Mouse (Mus musculus) kidney, postnatal 36 days (tissue): ENCODE data around the gene Inpp5k.
A peak's percentile ranks its signal among the peaks of the same experiment; 100 is the strongest.
"Not testable (repeated sequence)": the region's sequence is repeated elsewhere in the genome, so short reads cannot be mapped to it uniquely, and the experiment has no call there.

Experiments used
- DNase-seq, 2 experiments: peaks; one replicate each; pipeline ENCODE4 v3.0.0; 2021 to 2022; ENCODE audit warnings: mixed read lengths in 2 of 2

The Inpp5k gene

GRCm38 (mm10) chr11:75630645-75631229 lies at the start of gene Inpp5k:
Inpp5k (plus strand) TSS chr11:75630988.
- DNase-seq: peak; percentile 97 to 98

GRCm38 (mm10) chr11:75581495-75582149 lies 49.2 kb upstream of the Inpp5k start:
- DNase-seq: no peak

DNA sequence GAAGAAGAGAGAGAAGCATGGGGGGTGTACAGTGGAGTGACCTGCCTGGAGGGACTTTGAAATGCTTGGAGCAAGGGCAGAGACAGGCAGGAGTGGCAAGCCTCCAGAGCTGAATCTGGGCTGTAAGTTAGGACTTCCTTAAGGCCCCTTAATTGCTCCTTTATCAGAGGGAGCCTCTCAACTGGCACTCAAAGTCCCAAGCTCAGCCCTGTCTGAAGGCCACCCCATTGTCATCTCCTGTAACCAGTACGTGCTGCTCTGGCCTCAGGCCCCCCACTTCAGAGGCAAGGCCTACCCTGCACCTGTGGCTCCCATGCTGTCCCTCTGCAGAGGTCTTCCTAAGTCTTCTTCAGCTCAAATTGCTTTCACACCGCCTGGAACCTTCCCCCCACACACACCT lies 47.3 kb upstream of the Inpp5k start:
- no peak for DNase-seq

GRCm38 (mm10) chr11:75585061-75585460 lies 45.7 kb upstream of the Inpp5k start:
- no peak for DNase-seq

- no peak for DNase-seq
Observed at GRCm38 (mm10) chr11:75585978-75586377, 44.8 kb upstream of the Inpp5k start.

DNA sequence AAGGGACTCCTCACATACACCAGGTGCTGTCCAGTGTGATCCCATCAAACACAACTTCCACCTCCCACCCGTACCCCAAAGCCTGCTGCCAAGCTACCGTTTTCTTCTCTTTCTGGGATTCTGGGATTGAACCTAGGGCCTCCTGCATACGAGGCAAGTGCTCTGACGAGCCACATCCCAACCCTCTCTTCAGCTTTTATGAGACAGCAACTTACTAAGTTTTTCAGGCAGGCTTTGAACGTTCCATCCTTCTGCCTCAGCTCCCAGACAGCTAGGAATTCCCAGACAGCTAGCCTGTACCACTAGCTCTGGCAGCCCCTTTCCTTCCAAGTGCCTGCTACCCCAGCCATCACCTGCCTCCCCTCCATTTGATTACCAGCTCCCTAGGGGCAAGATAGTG lies 43.8 kb upstream of the Inpp5k start:
- no peak for DNase-seq

- peak; percentile 97 to 99 for DNase-seq
Observed at GRCm38 (mm10) chr11:75587493-75588284, 43.1 kb upstream of the Inpp5k start, which contains the start of gene Pitpna. Pitpna (plus strand) TSS chr11:75588097.

- peak; percentile 34 to 70 for DNase-seq
Observed at GRCm38 (mm10) chr11:75588285-75588941, 42.4 kb upstream of the Inpp5k start.

DNA sequence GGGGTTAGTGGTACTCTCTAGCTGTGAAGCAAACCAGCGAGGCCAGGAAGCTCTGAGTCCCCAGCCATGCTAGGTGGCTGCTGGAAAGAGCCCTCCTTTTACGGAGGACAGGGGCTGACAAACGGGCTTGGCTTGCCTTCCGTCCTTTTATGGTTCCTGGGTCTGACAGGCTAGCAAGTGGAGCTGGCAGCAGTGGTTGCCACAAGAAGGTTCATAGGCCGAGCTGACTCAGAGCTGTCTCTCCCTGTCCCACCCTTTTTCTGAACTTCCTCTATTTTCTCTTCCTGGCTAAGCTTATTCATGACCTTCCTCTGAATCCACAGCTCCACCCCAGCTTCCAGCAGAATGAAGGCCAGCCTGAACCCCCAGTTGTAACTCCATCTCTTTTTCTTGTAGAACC lies 38.2 kb upstream of the Inpp5k start:
- no peak for DNase-seq

- DNase-seq: no peak
Observed at GRCm38 (mm10) chr11:75594431-75594830, 36.4 kb upstream of the Inpp5k start.

DNA sequence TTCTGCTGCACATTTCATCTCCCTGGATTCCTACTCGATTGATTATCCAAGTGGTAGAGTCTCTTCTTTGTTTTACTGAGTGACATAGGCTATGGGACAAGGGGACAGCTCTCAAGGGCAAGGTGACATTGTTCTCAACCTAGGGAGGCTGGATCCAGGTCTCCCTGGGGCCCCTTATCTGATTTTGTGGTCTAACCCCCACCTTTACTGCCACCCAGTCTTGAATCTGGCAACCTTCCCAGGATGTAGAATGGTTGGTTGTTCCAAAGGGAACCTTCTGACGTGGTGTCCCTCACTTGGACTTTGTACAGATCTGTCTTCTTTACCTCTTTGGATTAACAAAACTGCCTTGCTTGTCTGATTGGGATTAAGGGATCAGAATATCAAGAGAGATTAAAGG lies 35.4 kb upstream of the Inpp5k start:
- DNase-seq: peak in 1 of 2 experiments; percentile 57

DNA sequence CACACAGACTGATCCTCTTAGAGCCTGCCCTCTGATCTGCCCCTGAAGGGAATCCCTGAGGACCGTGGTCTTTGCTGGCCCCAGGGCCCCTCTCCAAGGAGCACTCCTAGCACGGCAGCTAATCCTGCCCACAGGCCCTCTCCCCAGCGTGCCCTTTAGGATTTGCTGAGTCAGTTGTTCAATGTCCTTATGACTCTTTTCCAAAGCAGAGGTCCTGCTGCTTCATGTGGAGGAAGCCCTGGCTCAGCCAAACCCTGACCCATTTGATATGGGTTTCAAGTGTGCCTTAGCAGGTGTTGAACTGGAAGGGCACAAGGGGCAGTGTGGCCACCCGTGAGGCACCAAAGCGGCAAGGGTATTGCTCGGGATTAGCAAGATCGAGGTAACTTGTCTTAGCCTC lies 35.0 kb upstream of the Inpp5k start:
- no peak for DNase-seq

DNA sequence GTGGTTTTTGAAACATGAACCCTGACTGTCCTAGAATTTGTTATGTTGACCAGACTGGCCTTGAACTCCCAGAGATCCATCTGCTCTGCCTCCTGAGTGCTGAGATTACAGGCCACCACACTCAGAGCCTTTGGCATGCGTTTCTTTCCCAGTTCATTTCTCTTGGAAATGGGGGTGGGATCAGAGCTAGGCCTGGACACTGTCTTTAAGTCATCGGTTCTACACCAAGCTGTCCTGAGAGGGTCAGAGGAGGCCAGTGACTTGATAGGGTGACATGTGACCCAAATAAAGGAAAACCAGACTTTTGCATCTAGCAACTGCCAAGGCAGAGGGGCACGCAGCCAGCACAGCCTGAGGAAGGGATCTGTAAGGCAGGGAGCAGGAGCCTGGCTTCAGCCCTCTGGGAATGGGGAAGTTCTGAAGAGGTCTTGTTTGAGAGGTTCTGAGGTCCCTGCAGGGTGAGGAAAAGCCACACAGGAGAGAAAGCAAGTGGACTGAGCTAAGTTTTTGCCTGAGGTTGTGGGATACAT lies 34.0 kb upstream of the Inpp5k start:
- peak; percentile 31 to 54 for DNase-seq

DNA sequence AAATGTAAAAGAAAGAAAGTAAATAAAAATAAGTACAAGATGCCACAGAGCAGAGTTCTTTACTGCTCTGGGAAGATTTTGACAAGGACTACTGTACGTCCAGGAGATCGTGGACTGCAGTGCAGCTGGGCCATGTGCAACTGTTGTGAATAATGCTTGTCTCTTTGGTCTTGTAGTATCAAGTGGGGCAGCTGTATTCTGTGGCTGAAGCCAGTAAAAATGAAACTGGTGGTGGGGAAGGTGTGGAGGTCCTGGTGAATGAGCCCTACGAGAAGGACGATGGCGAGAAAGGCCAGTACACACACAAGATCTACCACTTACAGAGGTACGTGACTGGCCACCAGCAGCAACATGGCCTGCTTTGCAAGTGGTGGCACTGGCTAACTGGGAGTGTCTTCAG lies 32.8 kb upstream of the Inpp5k start:
- DNase-seq: no peak

DNA sequence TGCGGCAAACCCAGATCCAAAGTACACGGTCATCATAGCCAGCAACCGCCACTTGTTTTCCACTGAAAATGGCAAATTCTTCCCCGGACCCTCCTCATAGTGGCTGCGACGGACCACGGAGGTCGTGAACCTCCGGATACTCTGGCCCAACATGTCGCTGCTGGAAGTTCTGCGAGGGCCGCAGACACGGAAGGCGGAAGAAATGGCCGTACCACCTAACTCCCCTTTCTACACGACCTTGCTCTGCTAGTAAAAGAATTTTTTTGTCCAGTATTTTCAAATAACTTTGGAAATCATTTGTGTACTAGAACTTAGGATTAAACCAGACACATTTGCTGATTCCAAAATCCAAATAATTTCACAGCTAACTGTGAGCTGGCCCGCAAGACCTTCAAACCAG lies 31.0 kb upstream of the Inpp5k start:
- not testable (repeated sequence) for DNase-seq

GRCm38 (mm10) chr11:75604826-75605225 lies 26.0 kb upstream of the Inpp5k start:
- no peak for DNase-seq

DNA sequence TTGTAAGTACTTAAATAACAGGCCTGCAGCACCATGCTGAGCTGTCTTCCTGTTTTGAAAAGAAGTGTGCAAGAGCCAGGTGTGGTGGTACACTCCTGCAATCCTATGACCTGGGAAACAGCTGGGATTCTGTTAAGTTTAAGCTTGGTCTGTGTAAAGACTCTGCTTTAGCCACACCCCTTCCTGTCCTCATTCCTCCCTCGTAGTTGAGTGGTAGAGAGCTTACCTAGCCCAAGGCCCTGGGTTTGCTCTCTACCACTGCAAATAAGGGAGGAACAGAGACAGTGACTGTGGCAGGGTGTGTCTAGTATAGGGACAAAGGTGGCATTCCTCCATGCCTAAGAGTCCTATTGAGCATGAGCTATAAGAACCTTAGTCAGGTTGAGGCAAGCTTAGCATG lies 25.5 kb upstream of the Inpp5k start:
- no peak for DNase-seq

DNA sequence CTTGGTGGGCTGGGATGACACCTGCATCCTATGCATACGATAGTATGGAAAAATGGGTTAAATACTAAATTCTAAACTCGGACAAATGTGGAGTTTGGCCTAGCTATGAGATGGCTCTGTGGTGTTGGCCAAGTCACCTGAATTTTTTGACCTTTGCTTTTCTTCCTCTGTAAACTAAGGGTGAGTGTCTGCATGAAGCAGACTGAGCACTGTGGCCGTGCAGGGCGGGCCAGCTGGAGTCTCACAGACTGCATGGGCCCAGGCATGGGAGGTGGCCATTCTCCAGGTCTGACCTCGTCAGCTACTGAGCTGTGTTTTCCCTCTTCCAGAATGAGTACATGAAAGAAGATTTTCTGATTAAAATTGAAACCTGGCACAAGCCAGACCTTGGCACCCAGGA lies 22.0 kb upstream of the Inpp5k start:
- peak; percentile 65 to 67 for DNase-seq

DNA sequence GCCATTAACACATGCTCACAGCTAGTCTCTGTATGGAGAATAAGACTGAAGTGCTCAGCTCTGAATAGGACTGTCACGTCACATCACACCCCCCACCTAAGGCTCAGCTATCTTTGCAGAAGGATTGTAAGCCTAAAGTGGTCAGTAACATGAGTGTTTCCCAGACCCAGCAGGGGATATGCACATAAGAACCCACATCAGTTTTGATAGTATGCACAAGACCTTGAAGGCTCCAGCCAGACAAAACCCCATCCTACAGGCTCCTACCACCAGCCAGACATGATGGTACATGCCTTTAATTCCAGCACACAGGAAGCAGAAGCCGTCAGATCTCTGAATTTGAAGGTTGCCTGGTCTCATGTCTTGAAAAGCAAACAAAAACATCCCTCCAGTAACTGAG lies 20.8 kb upstream of the Inpp5k start:
- DNase-seq: no peak

DNA sequence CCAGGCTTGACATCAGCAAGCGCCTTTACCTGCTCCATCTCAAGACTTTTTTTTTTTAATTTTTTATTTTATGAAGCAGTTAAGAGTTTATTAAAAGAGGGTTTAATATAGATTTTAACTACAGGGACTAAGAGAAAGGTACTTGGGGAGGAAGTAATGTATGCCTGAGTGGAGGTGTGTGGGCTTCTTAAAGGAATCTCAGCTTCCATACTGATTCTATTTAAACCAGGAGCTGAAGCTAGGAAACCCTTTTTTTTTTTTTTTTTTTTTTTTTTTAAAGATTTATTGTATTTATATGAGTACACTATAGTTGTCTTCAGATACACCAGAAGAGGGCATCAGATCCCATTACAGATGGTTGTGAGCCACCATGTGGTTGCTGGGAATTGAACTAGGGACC lies 16.0 kb upstream of the Inpp5k start:
- no peak for DNase-seq

DNA sequence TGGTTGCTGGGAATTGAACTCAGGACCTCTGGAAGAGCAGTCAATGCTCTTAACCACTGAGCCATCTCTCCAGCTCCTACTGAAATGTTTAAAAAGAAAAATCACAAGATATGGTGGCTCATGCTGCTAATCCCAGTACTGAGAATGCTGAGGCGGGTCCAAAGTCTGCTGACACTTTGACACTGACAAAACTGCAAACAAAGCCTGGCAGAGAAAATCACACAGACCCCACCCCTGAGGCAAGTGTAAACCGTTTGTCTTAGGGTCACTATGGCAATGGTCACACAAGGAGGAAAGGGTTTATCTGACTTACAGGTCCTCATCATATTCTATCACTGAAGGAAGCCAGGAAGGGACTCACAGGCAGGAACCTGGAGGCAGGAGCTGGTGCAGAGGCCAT lies 15.2 kb upstream of the Inpp5k start:
- DNase-seq: no peak

GRCm38 (mm10) chr11:75619133-75619532 lies 11.7 kb upstream of the Inpp5k start:
- DNase-seq: peak in 1 of 2 experiments; percentile 60

GRCm38 (mm10) chr11:75620136-75620780 lies 10.5 kb upstream of the Inpp5k start:
- no peak for DNase-seq
